Mouse (Mus musculus) 416B (cell line): Measurements from ENCODE around the gene Dio1.

Experiments used
- DNase-seq: peaks from one replicate; pipeline ENCODE4 v3.0.0; 2011; ENCODE audit warnings: low read depth

Gene Dio1

GRCm38 (mm10) chr4:107300902-107301555 lies 5.9 kb downstream of the Dio1 start:
- no peak for DNase-seq

GRCm38 (mm10) chr4:107300371-107300770 lies 6.6 kb downstream of the Dio1 start:
- peak; percentile 93 for DNase-seq

- peak; percentile 32 for DNase-seq
Observed at GRCm38 (mm10) chr4:107299779-107300340, 7.1 kb downstream of the Dio1 start.

- no peak for DNase-seq
Observed at GRCm38 (mm10) chr4:107298071-107298606, 8.8 kb downstream of the Dio1 start.

GRCm38 (mm10) chr4:107292273-107292662 lies 14.7 kb downstream of the Dio1 start:
- DNase-seq, result no peak

GRCm38 (mm10) chr4:107291611-107292272 lies 15.2 kb downstream of the Dio1 start:
- DNase-seq, result no peak

GRCm38 (mm10) chr4:107287517-107287916 lies 19.5 kb downstream of the Dio1 start:
- no peak for DNase-seq

GRCm38 (mm10) chr4:107286386-107286785 lies 20.6 kb downstream of the Dio1 start:
- DNase-seq, result no peak

- peak; percentile 53 for DNase-seq
Observed at GRCm38 (mm10) chr4:107285446-107286200, 21.3 kb downstream of the Dio1 start.

- no peak for DNase-seq
Observed at GRCm38 (mm10) chr4:107280843-107281475, 26.0 kb downstream of the Dio1 start.

- peak; percentile 25 for DNase-seq
Observed at GRCm38 (mm10) chr4:107278188-107278707, 28.7 kb downstream of the Dio1 start.

- no peak for DNase-seq
Observed at GRCm38 (mm10) chr4:107274511-107274910, 32.5 kb downstream of the Dio1 start.

GRCm38 (mm10) chr4:107273683-107274082 lies 33.3 kb downstream of the Dio1 start:
- no peak for DNase-seq

GRCm38 (mm10) chr4:107260001-107260400 lies 47.0 kb downstream of the Dio1 start:
- DNase-seq, result no peak

GRCm38 (mm10) chr4:107254414-107254813 lies 52.6 kb downstream of the Dio1 start:
- no peak for DNase-seq

GRCm38 (mm10) chr4:107253125-107254091 lies 53.6 kb downstream of the Dio1 start, which contains the start of the genes Lrrc42 and Hspb11:
Lrrc42 (minus strand) TSS chr4:107253532.
Hspb11 (plus strand) TSS chr4:107253593.
- peak; percentile 97 for DNase-seq

GRCm38 (mm10) chr4:107252522-107252921 lies 54.4 kb downstream of the Dio1 start:
- no peak for DNase-seq

- DNase-seq, result peak; percentile 63
Observed at GRCm38 (mm10) chr4:107250494-107250893, 56.5 kb downstream of the Dio1 start.

GRCm38 (mm10) chr4:107249471-107249870 lies 57.5 kb downstream of the Dio1 start:
- DNase-seq, result no peak

GRCm38 (mm10) chr4:107248061-107248460 lies 58.9 kb downstream of the Dio1 start:
- no peak for DNase-seq
